Mouse (Mus musculus) frontal cortex, postnatal 14 days (tissue): ENCODE data around the gene Gjb4.

Experiments used
- DNase-seq, 2 experiments: peaks; one replicate each; pipeline ENCODE4 v3.0.0; 2022; ENCODE audit warnings: low spot score in 2 of 2

Gjb4 gene

GRCm38 (mm10) chr4:127306915-127307314 is 47.0 kb downstream of the Gjb4 start:
- DNase-seq: no peak

GRCm38 (mm10) chr4:127303796-127304195 is 50.1 kb downstream of the Gjb4 start:
- no peak for DNase-seq
